Mouse (Mus musculus) megakaryocyte, embryonic 14.5 days (primary cell): ENCODE measurements around the gene Defb25.

Experiments used
- FLI1 ChIP-seq: IDR thresholded peaks from 2 replicates; pipeline ENCODE4 v1.6.1; 2012; ENCODE audit warnings: low read length, inconsistent platforms, mixed read lengths
- GATA1 ChIP-seq: IDR thresholded peaks from 3 replicates; pipeline ENCODE4 v1.6.1; 2012; ENCODE audit warnings: mixed read lengths, low read length, inconsistent platforms, borderline replicate concordance

DNA sequence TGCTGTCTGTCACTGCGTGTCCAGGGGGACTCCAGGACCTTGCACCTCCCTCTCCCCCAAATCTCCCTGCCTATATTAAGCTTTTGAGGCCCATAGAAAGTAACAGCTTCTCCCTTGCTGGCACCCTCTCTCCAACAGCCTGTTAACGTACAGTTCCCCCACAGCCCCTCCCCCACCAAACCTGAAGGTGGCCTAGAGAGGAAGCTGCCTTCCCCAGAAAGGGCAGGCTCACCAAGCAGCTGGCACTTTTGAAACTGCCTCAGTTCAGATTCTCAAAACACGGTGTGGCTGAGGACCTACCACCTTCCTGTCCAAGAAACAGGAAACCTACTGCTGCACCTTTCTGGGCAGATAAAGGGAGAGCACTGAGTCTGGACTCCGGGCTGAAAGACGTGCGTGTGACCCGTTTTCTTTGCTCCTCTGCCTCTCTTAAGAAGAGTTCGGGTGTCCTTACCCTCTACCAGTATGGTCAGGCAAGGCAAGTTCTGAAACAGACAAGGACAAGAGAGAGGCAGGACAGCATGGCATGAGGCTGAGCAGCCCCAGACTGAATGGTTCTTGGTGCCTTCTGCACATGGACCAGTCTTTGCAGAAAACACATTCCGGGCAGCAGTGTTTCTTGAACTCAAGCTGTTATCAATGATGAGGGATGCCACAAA, 48.3 kb upstream of the Defb25 start:
- no peak for TF ChIP-seq GATA1
- no peak for TF ChIP-seq FLI1
